Mouse (Mus musculus): ENCODE measurements around the gene Il15ra.
"Not testable (repeated sequence)": the region's sequence is repeated elsewhere in the genome, so short reads cannot be mapped to it uniquely, and the experiment has no call there.

- peak; percentile 25 for TF ChIP-seq CTCF (conservative IDR thresholded peaks at IDR 0.05; ENCODE audit: low read length)
- not testable (repeated sequence) for TF ChIP-seq POU5F1 (IDR thresholded peaks at IDR 0.05; ENCODE audit: borderline replicate concordance, low read length)
These were observed 5.0 kb downstream of the Il15ra start for GRCm38 (mm10) chr2:11710101-11710500.
